Mouse (Mus musculus): Measurements from ENCODE around the gene Trim63. TPM values are rescaled to one million over a fixed set of nuclear protein-coding genes. Genes with fewer than 3 reads are reported as not detected.
A peak's percentile ranks its signal among the peaks of the same experiment; 100 is the strongest.

Trim63 gene
- polyA plus RNA-seq, 1 experiment from 2014 or later, result 0.39 TPM

GRCm38 (mm10) chr4:134315470-134315869 is 550 bp downstream of the Trim63 start:
- ATAC-seq (replicated peaks; ENCODE audit: insufficient number of reproducible peaks, low FRiP score, low TSS enrichment, low read depth), result peak; percentile 56; the same call in 1 of the 2 replicates
- Histone ChIP-seq H3K27me3 (ENCODE audit: control insufficient read depth, insufficient read depth, low read length) (no peaks in the 10 kb centered on the region), H3K4me3 (ENCODE audit: low read depth, low read length) (no peak overlapping the region), H3K9me3 (replicated peaks; ENCODE audit: control insufficient read depth, low read length) (no peaks in the 10 kb centered on the region), H3K36me3 (replicated peaks; ENCODE audit: control insufficient read depth, insufficient read depth, low read depth, low read length) (no peaks in the 10 kb centered on the region), H3K27ac (replicated peaks; ENCODE audit: low read depth, low read length) (no peak overlapping the region), H3K9ac (replicated peaks; ENCODE audit: low read length) (no peak overlapping the region), H3K4me1 (ENCODE audit: control insufficient read depth, insufficient read depth, low read length) (no peaks in the 10 kb centered on the region), H3K4me2 (ENCODE audit: low read depth, low read length) (no peak overlapping the region)
- no peak for DNase-seq (ENCODE audit: low spot score)
- WGBS, result 76% methylated on average over 9 of the region's 9 CpGs

GRCm38 (mm10) chr4:134316390-134316789 is 1.5 kb downstream of the Trim63 start:
- Histone ChIP-seq H3K9ac (replicated peaks; ENCODE audit: low read length) (no peak overlapping the region), H3K36me3 (replicated peaks; ENCODE audit: control insufficient read depth, insufficient read depth, low read depth, low read length) (no peaks in the 10 kb centered on the region), H3K4me3 (ENCODE audit: low read depth, low read length) (no peak overlapping the region), H3K27ac (replicated peaks; ENCODE audit: low read depth, low read length) (no peak overlapping the region), H3K4me2 (ENCODE audit: low read depth, low read length) (no peak overlapping the region), H3K27me3 (ENCODE audit: control insufficient read depth, insufficient read depth, low read length) (no peaks in the 10 kb centered on the region), H3K9me3 (replicated peaks; ENCODE audit: control insufficient read depth, low read length) (no peaks in the 10 kb centered on the region), H3K4me1 (ENCODE audit: control insufficient read depth, insufficient read depth, low read length) (no peaks in the 10 kb centered on the region)
- ATAC-seq (replicated peaks; ENCODE audit: insufficient number of reproducible peaks, low FRiP score, low TSS enrichment, low read depth) (no peak; the same call in 1 of the 2 replicates), DNase-seq (ENCODE audit: low spot score) (peak; percentile 10)
- 48% methylated on average over 16 of the region's 16 CpGs for WGBS

DNA sequence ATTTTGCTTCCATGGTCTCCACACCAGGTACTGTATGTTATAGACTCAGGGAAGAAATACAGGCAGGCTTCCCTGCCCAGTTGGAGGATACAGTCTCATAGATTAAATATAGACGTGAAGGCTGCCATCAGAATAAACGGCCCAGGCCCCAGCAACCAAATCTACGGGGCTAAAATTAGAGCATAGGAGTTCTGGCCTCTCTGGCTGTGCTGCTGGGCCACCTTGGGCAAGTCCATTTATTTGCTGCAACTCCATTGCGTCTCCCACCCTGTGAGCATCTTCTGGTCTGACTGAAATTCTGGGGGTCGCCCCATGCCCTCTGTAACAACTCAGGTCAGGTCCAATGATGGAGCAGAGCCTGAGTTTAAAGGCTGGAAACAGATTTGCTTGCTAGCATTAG is 4.2 kb downstream of the Trim63 start:
- Histone ChIP-seq H3K36me3 (replicated peaks; ENCODE audit: control insufficient read depth, insufficient read depth, low read depth, low read length) (no peaks in the 10 kb centered on the region), H3K4me1 (ENCODE audit: control insufficient read depth, insufficient read depth, low read length) (no peaks in the 10 kb centered on the region), H3K27me3 (ENCODE audit: control insufficient read depth, insufficient read depth, low read length) (no peaks in the 10 kb centered on the region), H3K27ac (replicated peaks; ENCODE audit: low read depth, low read length) (no peak overlapping the region), H3K9me3 (replicated peaks; ENCODE audit: control insufficient read depth, low read length) (no peaks in the 10 kb centered on the region), H3K9ac (replicated peaks; ENCODE audit: low read length) (no peak overlapping the region), H3K4me3 (ENCODE audit: low read depth, low read length) (no peak overlapping the region), H3K4me2 (ENCODE audit: low read depth, low read length) (no peak overlapping the region)
- WGBS, result 83% methylated on average over 5 of the region's 5 CpGs
- ATAC-seq (replicated peaks; ENCODE audit: insufficient number of reproducible peaks, low FRiP score, low TSS enrichment, low read depth) (no peak), DNase-seq (ENCODE audit: low spot score) (no peak)

GRCm38 (mm10) chr4:134319674-134320073 is 4.8 kb downstream of the Trim63 start:
- H3K27me3 ChIP-seq (ENCODE audit: control insufficient read depth, insufficient read depth, low read length), result no peaks in the 10 kb centered on the region
- no peak overlapping the region for H3K4me2 ChIP-seq (ENCODE audit: low read depth, low read length)
- ATAC-seq (replicated peaks; ENCODE audit: insufficient number of reproducible peaks, low FRiP score, low TSS enrichment, low read depth), result no peak
- no peaks in the 10 kb centered on the region for H3K9me3 ChIP-seq (replicated peaks; ENCODE audit: control insufficient read depth, low read length)
- H3K27ac ChIP-seq (replicated peaks; ENCODE audit: low read depth, low read length), result no peak overlapping the region
- DNase-seq (ENCODE audit: low spot score), result no peak
- H3K36me3 ChIP-seq (replicated peaks; ENCODE audit: control insufficient read depth, insufficient read depth, low read depth, low read length), result no peaks in the 10 kb centered on the region
- no peak overlapping the region for H3K9ac ChIP-seq (replicated peaks; ENCODE audit: low read length)
- no peak overlapping the region for H3K4me3 ChIP-seq (ENCODE audit: low read depth, low read length)
- no peaks in the 10 kb centered on the region for H3K4me1 ChIP-seq (ENCODE audit: control insufficient read depth, insufficient read depth, low read length)
- WGBS, result 76% methylated on average over 5 of the region's 5 CpGs

- Histone ChIP-seq H3K4me1 (ENCODE audit: control insufficient read depth, insufficient read depth, low read length) (no peaks in the 10 kb centered on the region), H3K9ac (replicated peaks; ENCODE audit: low read length) (no peak overlapping the region), H3K27ac (replicated peaks; ENCODE audit: low read depth, low read length) (no peak overlapping the region), H3K27me3 (ENCODE audit: control insufficient read depth, insufficient read depth, low read length) (no peaks in the 10 kb centered on the region), H3K9me3 (replicated peaks; ENCODE audit: control insufficient read depth, low read length) (no peaks in the 10 kb centered on the region), H3K4me2 (ENCODE audit: low read depth, low read length) (no peak overlapping the region), H3K4me3 (ENCODE audit: low read depth, low read length) (no peak overlapping the region), H3K36me3 (replicated peaks; ENCODE audit: control insufficient read depth, insufficient read depth, low read depth, low read length) (no peaks in the 10 kb centered on the region)
- WGBS, result 63% methylated on average over 3 of the region's 3 CpGs
- ATAC-seq (replicated peaks; ENCODE audit: insufficient number of reproducible peaks, low FRiP score, low TSS enrichment, low read depth) (no peak), DNase-seq (ENCODE audit: low spot score) (no peak)
Observed at GRCm38 (mm10) chr4:134321524-134321923, 6.6 kb downstream of the Trim63 start.

- no peak overlapping the region for H3K4me3 ChIP-seq (ENCODE audit: low read depth, low read length)
- H3K9ac ChIP-seq (replicated peaks; ENCODE audit: low read length), result no peak overlapping the region
- H3K4me2 ChIP-seq (ENCODE audit: low read depth, low read length), result no peak overlapping the region
- H3K27ac ChIP-seq (replicated peaks; ENCODE audit: low read depth, low read length), result no peak overlapping the region
- no peaks in the 10 kb centered on the region for H3K9me3 ChIP-seq (replicated peaks; ENCODE audit: control insufficient read depth, low read length)
- 78% methylated on average over 5 of the region's 5 CpGs for WGBS
- no peaks in the 10 kb centered on the region for H3K27me3 ChIP-seq (ENCODE audit: control insufficient read depth, insufficient read depth, low read length)
- H3K4me1 ChIP-seq (ENCODE audit: control insufficient read depth, insufficient read depth, low read length), result no peaks in the 10 kb centered on the region
- ATAC-seq (replicated peaks; ENCODE audit: insufficient number of reproducible peaks, low FRiP score, low TSS enrichment, low read depth) (no peak), DNase-seq (ENCODE audit: low spot score) (no peak)
- no peaks in the 10 kb centered on the region for H3K36me3 ChIP-seq (replicated peaks; ENCODE audit: control insufficient read depth, insufficient read depth, low read depth, low read length)
Observed at GRCm38 (mm10) chr4:134324655-134325054, 9.7 kb downstream of the Trim63 start.

- Histone ChIP-seq H3K27ac (replicated peaks; ENCODE audit: low read depth, low read length) (no peak overlapping the region), H3K4me1 (ENCODE audit: control insufficient read depth, insufficient read depth, low read length) (no peaks in the 10 kb centered on the region), H3K4me2 (ENCODE audit: low read depth, low read length) (no peak overlapping the region), H3K27me3 (ENCODE audit: control insufficient read depth, insufficient read depth, low read length) (no peaks in the 10 kb centered on the region), H3K4me3 (ENCODE audit: low read depth, low read length) (no peak overlapping the region), H3K9me3 (replicated peaks; ENCODE audit: control insufficient read depth, low read length) (no peaks in the 10 kb centered on the region), H3K9ac (replicated peaks; ENCODE audit: low read length) (no peak overlapping the region), H3K36me3 (replicated peaks; ENCODE audit: control insufficient read depth, insufficient read depth, low read depth, low read length) (no peaks in the 10 kb centered on the region)
- DNase-seq (ENCODE audit: low spot score) (no peak), ATAC-seq (replicated peaks; ENCODE audit: insufficient number of reproducible peaks, low FRiP score, low TSS enrichment, low read depth) (no peak)
- WGBS, result 58% methylated on average over 5 of the region's 5 CpGs
Observed at GRCm38 (mm10) chr4:134326859-134327530, 12.1 kb downstream of the Trim63 start.

DNA sequence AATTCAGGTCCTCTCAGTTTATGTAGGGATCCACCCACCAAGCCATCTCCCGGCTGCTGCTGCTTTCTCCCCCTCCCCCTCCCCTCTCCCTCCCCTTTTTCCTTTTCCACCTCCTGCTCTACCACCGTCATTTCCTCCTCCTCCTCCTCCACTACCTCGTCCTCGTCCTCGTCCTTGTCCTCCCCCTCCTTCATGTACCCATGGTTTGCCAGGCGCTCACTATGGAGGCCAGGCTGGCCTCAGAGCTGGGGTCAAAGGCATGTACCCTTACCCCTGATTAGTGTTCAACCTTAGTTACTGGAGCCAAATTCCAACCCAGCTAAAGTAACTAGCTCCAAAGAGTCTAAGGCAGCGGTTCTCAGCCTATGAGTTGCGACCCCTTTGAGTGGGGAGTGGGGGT is 13.2 kb downstream of the Trim63 start:
- H3K36me3 ChIP-seq (replicated peaks; ENCODE audit: control insufficient read depth, insufficient read depth, low read depth, low read length), result no peaks in the 10 kb centered on the region
- DNase-seq (ENCODE audit: low spot score), result no peak
- WGBS, result 59% methylated on average over 8 of the region's 8 CpGs

More for the DNA sequence above, 13.2 kb downstream of the Trim63 start:
- Histone ChIP-seq H3K4me1 (ENCODE audit: control insufficient read depth, insufficient read depth, low read length) (no peaks in the 10 kb centered on the region), H3K27me3 (ENCODE audit: control insufficient read depth, insufficient read depth, low read length) (no peaks in the 10 kb centered on the region), H3K4me2 (ENCODE audit: low read depth, low read length) (no peak overlapping the region), H3K4me3 (ENCODE audit: low read depth, low read length) (no peak overlapping the region), H3K9me3 (replicated peaks; ENCODE audit: control insufficient read depth, low read length) (no peaks in the 10 kb centered on the region), H3K27ac (replicated peaks; ENCODE audit: low read depth, low read length) (no peak overlapping the region), H3K9ac (replicated peaks; ENCODE audit: low read length) (no peak overlapping the region)
- ATAC-seq (replicated peaks; ENCODE audit: insufficient number of reproducible peaks, low FRiP score, low TSS enrichment, low read depth), result no peak
